Mouse (Mus musculus) gastrocnemius, postnatal 4 days (tissue): ENCODE data around the gene B3gat3. TPM values are rescaled to one million over a fixed set of nuclear protein-coding genes. Genes with fewer than 3 reads are reported as not detected.
"Not testable (repeated sequence)": the region's sequence is repeated elsewhere in the genome, so short reads cannot be mapped to it uniquely, and the experiment has no call there.

Source experiments
- DNase-seq, 2 experiments: peaks; one replicate each; pipeline ENCODE4 v3.0.0; 2021 to 2022; ENCODE audit warnings: low spot score in 2 of 2, mixed read lengths in 2 of 2
- long read RNA-seq, 2 experiments: library from polyadenylated mRNA; stranded (forward); transcript quantifications; one replicate each; pipeline ENCODE4 v2.0.0; 2021
- total RNA-seq, 2 experiments: library from RNA; stranded (reverse); gene quantifications; 2 replicates each; pipeline ENCODE4 v1.2.3; 2021

Gene B3gat3
- total RNA-seq = 10 to 100 TPM; 29.6 to 31.6 TPM
- long read RNA-seq, experiment 1, transcript B3gat3-201 (5 exons, 1,603 nt) = major isoform, 36 of 43 reads
- long read RNA-seq, experiment 1, partial matches to known transcripts = 3 of 43 reads
- long read RNA-seq, experiment 1, other reads (novel, unspliced or antisense) = 2 of 43 reads
- long read RNA-seq, experiment 2, transcript B3gat3-201 (5 exons, 1,603 nt) = major isoform, 28 of 36 reads
- long read RNA-seq, experiment 2, partial matches to known transcripts = 1 of 36 reads
- long read RNA-seq, experiment 2, other reads (novel, unspliced or antisense) = 3 of 36 reads

- DNase-seq = peak; percentile 90 to 95
Measured at GRCm38 (mm10) chr19:8920073-8920736, at the start of gene B3gat3. Gene B3gat3, plus strand, starts transcription at chr19:8920374.

DNA sequence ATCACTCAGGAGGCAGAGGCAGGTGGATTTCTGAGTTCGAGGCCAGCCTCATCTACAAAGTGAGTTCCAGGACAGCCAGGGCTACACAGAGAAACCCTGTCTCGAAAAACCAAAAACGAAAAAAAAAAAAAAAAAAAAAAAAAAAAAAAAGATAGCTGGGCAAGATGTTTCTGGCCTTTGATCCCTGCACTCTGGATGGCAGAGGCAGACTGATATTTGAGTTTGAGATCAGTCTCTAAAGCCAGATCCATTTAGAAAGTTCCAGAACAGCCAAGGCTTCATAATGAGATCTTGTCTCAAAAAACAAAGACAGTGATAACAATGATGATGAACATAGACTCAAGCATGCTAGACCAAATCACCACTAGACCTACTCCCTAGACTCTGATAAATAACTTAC is 49.8 kb upstream of the B3gat3 start:
- DNase-seq = not testable (repeated sequence)

DNA sequence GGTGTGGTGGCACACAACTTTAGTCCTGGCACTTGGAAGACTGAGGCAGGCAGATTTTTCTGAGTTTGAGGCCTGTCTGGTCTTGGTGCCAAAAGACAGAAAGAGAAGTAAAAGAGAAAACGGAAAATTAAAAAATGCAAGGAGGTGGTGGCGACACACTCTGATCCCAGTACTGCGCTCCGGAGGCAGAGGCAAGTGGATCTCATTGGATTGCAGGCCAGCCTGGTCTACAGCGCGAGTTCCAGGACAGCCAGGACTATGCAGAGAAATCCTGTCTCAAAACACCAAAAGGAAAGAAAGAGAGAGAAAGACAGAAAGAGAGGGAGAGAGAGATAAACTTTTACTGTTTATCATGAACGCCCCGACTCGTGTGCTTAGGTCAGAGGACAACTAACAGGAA is 49.3 kb upstream of the B3gat3 start:
- no peak for DNase-seq

- DNase-seq = peak; percentile 86 to 95
Measured at GRCm38 (mm10) chr19:8871267-8872186, 48.6 kb upstream of the B3gat3 start, which contains the start of gene Ubxn1. Gene Ubxn1, plus strand, starts transcription at chr19:8871496.

DNA sequence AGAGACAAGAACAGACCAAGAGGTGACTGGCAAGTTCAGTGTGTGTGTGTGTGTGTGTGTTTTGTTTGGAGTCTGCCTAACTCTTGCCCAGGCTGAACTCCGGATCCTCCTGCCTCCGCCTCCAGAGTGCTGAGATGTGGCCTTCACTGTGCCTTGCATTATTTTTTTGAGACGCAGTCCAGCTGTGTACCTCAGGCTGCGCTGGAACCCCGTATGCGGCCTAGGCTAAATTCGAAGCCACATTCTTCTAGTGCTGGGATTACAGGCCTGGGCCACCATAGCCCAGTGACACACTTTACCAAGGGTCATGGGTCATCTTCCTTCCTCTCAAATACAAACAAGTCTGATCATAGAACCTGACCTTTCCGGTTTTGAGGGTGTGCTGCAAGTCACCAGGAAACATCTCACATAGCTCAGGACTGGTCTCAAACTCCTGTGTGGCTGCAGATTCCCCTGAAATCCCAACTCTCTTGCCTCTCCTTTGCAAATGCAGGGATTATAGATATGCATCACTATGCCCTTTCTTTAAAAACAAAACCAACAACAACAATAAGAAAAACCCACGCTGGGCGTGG is 47.8 kb upstream of the B3gat3 start:
- no peak for DNase-seq

DNA sequence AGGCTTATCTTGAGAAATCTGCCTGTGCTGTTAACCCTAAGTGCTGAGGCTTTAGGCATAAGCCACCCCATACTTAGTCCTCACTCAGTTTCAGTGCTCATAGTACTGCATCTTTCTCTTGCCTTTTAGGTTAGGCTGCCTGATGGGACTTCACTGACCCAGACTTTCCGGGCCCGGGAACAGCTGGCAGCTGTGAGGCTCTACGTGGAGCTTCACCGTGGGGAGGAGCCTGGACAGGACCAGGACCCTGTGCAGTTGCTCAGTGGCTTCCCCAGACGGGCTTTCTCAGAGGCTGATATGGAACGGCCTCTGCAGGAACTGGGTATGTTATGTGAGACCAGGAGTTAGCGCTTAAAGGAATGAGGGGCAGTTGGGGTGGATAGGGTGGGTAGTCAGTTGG is 45.1 kb upstream of the B3gat3 start:
- no peak for DNase-seq

GRCm38 (mm10) chr19:8880311-8881033 is 39.7 kb upstream of the B3gat3 start, which contains the start of gene Uqcc3:
Gene Uqcc3, minus strand, starts transcription at chr19:8880923.
- DNase-seq = peak; percentile 80 to 89

DNA sequence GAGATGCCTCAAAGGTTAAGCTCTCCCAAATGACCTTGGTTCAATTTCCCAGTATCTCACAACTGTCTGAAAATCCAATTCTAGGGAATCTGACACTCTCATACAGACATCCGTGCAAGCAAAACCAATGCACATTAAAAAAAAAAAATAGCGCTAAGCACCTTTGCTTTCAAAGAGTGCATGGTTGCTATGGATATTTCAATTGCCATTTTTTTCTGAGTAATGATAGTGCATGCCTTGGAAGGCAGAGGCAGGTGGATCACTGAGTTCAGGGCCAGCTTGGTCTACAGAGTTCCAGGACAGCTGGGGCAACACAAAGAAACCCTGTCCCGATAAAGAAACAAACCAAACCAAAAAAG is 39.2 kb upstream of the B3gat3 start:
- DNase-seq = no peak

DNA sequence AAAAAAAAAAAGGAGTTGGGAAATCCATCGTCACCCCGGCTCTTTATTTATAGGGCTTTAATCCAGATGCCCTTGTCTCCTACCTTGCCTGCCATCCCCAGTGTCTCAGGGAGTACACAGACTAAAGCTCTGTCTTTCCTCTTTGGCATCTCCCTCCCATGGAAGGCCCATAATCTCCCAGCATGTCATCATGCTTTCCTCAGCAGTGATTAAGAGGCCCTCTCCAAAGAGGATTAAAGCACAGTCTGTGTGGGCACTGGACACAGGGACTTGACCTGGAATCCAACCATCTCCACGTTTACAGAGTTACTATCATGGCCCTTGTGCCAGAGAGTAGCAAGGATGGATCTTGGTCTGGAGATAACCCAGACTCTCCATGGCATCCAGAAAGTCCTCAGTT is 36.6 kb upstream of the B3gat3 start, which contains the start of the genes Lbhd1 and Gm49403:
Gene Lbhd1 (plus strand): TSS at position 117 of the 400 bp plus-strand sequence.
Gene Gm49403 (plus strand): TSS at position 315 of the 400 bp plus-strand sequence.
- DNase-seq = no peak

- DNase-seq = no peak
Measured at GRCm38 (mm10) chr19:8886916-8887584, 33.1 kb upstream of the B3gat3 start.

GRCm38 (mm10) chr19:8887585-8888463 is 32.4 kb upstream of the B3gat3 start:
- no peak for DNase-seq

GRCm38 (mm10) chr19:8888511-8889385 is 31.4 kb upstream of the B3gat3 start, which contains the start of the genes 1810009A15Rik and Gm49416:
Gene 1810009A15Rik, plus strand, starts transcription at chr19:8888853.
Gene Gm49416, plus strand, starts transcription at chr19:8888926.
- peak; percentile 90 to 97 for DNase-seq

- DNase-seq = peak; percentile 70 to 84
Measured at GRCm38 (mm10) chr19:8892829-8893766, 27.1 kb upstream of the B3gat3 start, which contains the start of gene Ints5. Gene Ints5, plus strand, starts transcription at chr19:8893005.

- DNase-seq = no peak
Measured at GRCm38 (mm10) chr19:8895397-8895960, 24.7 kb upstream of the B3gat3 start.

GRCm38 (mm10) chr19:8896231-8896630 is 23.9 kb upstream of the B3gat3 start:
- DNase-seq = not testable (repeated sequence)
